Mouse (Mus musculus) small intestine, adult 2 months (tissue): ENCODE data around the gene Ece1. TPM values are rescaled to one million over a fixed set of nuclear protein-coding genes. Genes with fewer than 3 reads are reported as not detected.

Experiments used
- H3K27ac ChIP-seq: fragments of 200-500 bp; 2 replicates; pipeline ENCODE4 v1.5.1; 2012; ENCODE audit warnings: low read depth, low read length, control low read depth, inconsistent platforms; ENCODE audit not compliant: insufficient read depth
- H3K27me3 ChIP-seq: fragments of 200-500 bp; 2 replicates; pipeline ENCODE4 v1.6.1; 2012; ENCODE audit warnings: mild to moderate bottlenecking, moderate library complexity, low read length, inconsistent platforms; ENCODE audit not compliant: control insufficient read depth, insufficient read depth
- H3K36me3 ChIP-seq: fragments of 200-500 bp; 2 replicates; pipeline ENCODE4 v1.6.1; 2012; ENCODE audit warnings: mild to moderate bottlenecking, low read length, control low read depth, inconsistent platforms; ENCODE audit not compliant: control insufficient read depth, insufficient read depth
- H3K4me1 ChIP-seq: fragments of 200-500 bp; 2 replicates; pipeline ENCODE4 v1.6.1; 2012; ENCODE audit warnings: low read length, inconsistent platforms, mixed read lengths; ENCODE audit not compliant: control insufficient read depth, insufficient read depth, insufficient read length
- H3K4me3 ChIP-seq: fragments of 200-500 bp; 2 replicates; pipeline ENCODE4 v1.5.1; 2012; ENCODE audit warnings: low read depth, mild to moderate bottlenecking, control low read depth, inconsistent platforms, low read length, moderate library complexity
- CTCF ChIP-seq: fragments of 200-500 bp; IDR thresholded peaks from 2 replicates; pipeline ENCODE4 v1.5.1; 2012; ENCODE audit warnings: low read depth, mild to moderate bottlenecking, control low read depth, inconsistent platforms, low read length, moderate library complexity, mixed read lengths; ENCODE audit not compliant: insufficient replicate concordance, insufficient read length; ENCODE audit errors: extremely low read depth
- POLR2A ChIP-seq: fragments of 200-500 bp; IDR thresholded peaks from 2 replicates; pipeline ENCODE4 v1.6.1; 2012; ENCODE audit warnings: low read depth, mild to moderate bottlenecking, control low read depth, inconsistent platforms, low read length, moderate library complexity
- WGBS: fragments of 180-500 bp; shearing (Covaris S2); methylation state at CpG from one replicate; pipeline ENCODE4 v1.1.7; 2018; 5-methylcytosine and 5-hydroxymethylcytosine counted together
- polyA plus RNA-seq: library from polyadenylated mRNA; depleted of rRNA; stranded (reverse); fragments of >200 nt; gene quantifications from 2 replicates; pipeline ENCODE4 v1.2.3, GENCODE M21; 2012

Ece1 gene
- polyA plus RNA-seq, 1 experiment = 37.7 TPM

GRCm38 (mm10) chr4:137954184-137954583 is 92.1 kb downstream of the Ece1 start:
- TF ChIP-seq POLR2A (no peak), CTCF (no peak)
- Histone ChIP-seq H3K27ac (no peak overlapping the region), H3K27me3 (no peaks in the 10 kb centered on the region), H3K36me3 (peaks cover 58% of the 10 kb centered on the region), H3K4me3 (no peak overlapping the region), H3K4me1 (no peaks in the 10 kb centered on the region; the same call in 1 of the 2 replicates)
- 88% methylated on average over 2 of the region's 2 CpGs for WGBS

- 72% methylated on average over 8 of the region's 8 CpGs for WGBS
- Histone ChIP-seq H3K4me3 (no peak overlapping the region), H3K27me3 (no peaks in the 10 kb centered on the region), H3K27ac (peak overlapping the region; percentile 14; the same call in 1 of the 2 replicates), H3K36me3 (peaks cover 59% of the 10 kb centered on the region), H3K4me1 (no peaks in the 10 kb centered on the region; the same call in 1 of the 2 replicates)
- TF ChIP-seq CTCF (peak; percentile 35; the same call in 1 of the 2 replicates), POLR2A (no peak)
These were observed 92.9 kb downstream of the Ece1 start for GRCm38 (mm10) chr4:137954926-137955396.

- TF ChIP-seq CTCF (no peak), POLR2A (no peak)
- Histone ChIP-seq H3K4me1 (no peaks in the 10 kb centered on the region; the same call in 1 of the 2 replicates), H3K36me3 (peaks cover 60% of the 10 kb centered on the region), H3K27me3 (no peaks in the 10 kb centered on the region), H3K27ac (no peak overlapping the region), H3K4me3 (no peak overlapping the region)
- 98% methylated on average over 15 of the region's 15 CpGs for WGBS
These were observed 94.2 kb downstream of the Ece1 start for GRCm38 (mm10) chr4:137956260-137956659.

- Histone ChIP-seq H3K4me3 (no peak overlapping the region), H3K27me3 (no peaks in the 10 kb centered on the region), H3K27ac (no peak overlapping the region), H3K4me1 (no peaks in the 10 kb centered on the region; the same call in 1 of the 2 replicates), H3K36me3 (peaks cover 72% of the 10 kb centered on the region)
- TF ChIP-seq CTCF = no peak
- TF ChIP-seq POLR2A = no peak
- 73% methylated on average over 13 of the region's 13 CpGs for WGBS
These were observed 98.0 kb downstream of the Ece1 start for GRCm38 (mm10) chr4:137959889-137960665.

- no peak overlapping the region for H3K27ac ChIP-seq
- no peak for TF ChIP-seq CTCF
- no peak for TF ChIP-seq POLR2A
- WGBS = 79% methylated on average over 11 of the region's 11 CpGs
These were observed 98.7 kb downstream of the Ece1 start for GRCm38 (mm10) chr4:137960757-137961156.

GRCm38 (mm10) chr4:137962643-137963350 is 100.8 kb downstream of the Ece1 start:
- H3K27me3 ChIP-seq = no peaks in the 10 kb centered on the region
- 91% methylated on average over 20 of the region's 20 CpGs for WGBS
- TF ChIP-seq CTCF = no peak
- no peak for TF ChIP-seq POLR2A
- no peak overlapping the region for H3K4me3 ChIP-seq
- no peak overlapping the region for H3K27ac ChIP-seq
- H3K36me3 ChIP-seq = peaks cover 57% of the 10 kb centered on the region
- H3K4me1 ChIP-seq = no peaks in the 10 kb centered on the region

More at GRCm38 (mm10) chr4:137960757-137961156, 98.7 kb downstream of the Ece1 start:
- H3K4me1 ChIP-seq = no peaks in the 10 kb centered on the region
- H3K27me3 ChIP-seq = no peaks in the 10 kb centered on the region
- H3K36me3 ChIP-seq = peaks cover 73% of the 10 kb centered on the region
- no peak overlapping the region for H3K4me3 ChIP-seq

GRCm38 (mm10) chr4:137963431-137963830 is 101.4 kb downstream of the Ece1 start:
- Histone ChIP-seq H3K36me3 (peaks cover 53% of the 10 kb centered on the region), H3K27me3 (no peaks in the 10 kb centered on the region), H3K4me1 (no peaks in the 10 kb centered on the region), H3K27ac (no peak overlapping the region), H3K4me3 (no peak overlapping the region)
- TF ChIP-seq POLR2A (no peak), CTCF (no peak)
- 81% methylated on average over 6 of the region's 6 CpGs for WGBS
